Mouse (Mus musculus) heart, adult 2 months (tissue): ENCODE measurements around the gene Ube4b.

Experiments used
- CTCF ChIP-seq: fragments of 200-600 bp; IDR thresholded peaks from 2 replicates; pipeline ENCODE4 v1.8.1; 2022; ENCODE audit warnings: antibody characterized with exemption, mild to moderate bottlenecking, moderate library complexity
- EP300 ChIP-seq: fragments of 200-500 bp; IDR thresholded peaks from 2 replicates; pipeline ENCODE4 v1.6.1; 2011; ENCODE audit warnings: low read depth, low read length, control low read depth; ENCODE audit not compliant: insufficient read depth
- POLR2A ChIP-seq: fragments of 200-500 bp; IDR thresholded peaks from 2 replicates; pipeline ENCODE4 v1.6.1; 2011; ENCODE audit warnings: mild to moderate bottlenecking, low read depth, low read length, control low read depth; ENCODE audit not compliant: insufficient read depth

DNA sequence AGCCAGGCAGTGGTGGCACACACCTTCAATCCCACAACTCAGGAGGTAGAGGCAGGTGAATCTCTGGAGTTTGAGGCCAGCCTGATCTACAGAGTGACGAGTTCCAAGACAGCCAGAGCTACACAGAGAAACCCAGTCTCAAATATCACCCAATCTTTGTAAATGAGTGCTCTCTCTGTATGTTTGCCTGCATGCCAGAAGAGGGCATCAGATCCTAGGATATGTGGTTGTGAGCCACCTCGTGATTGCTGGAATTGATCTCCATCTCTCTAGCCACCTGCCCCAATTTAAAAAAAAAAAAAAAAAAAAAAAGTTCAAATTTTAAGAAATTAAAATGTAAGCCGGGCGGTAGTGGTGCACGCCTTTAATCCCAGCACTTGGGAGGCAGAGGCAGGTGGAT lies 77.6 kb downstream of the Ube4b start:
- TF ChIP-seq CTCF (peak; percentile 57), POLR2A (no peak), EP300 (no peak)
